Mouse (Mus musculus) adrenal gland, adult 2 months (tissue): ENCODE results near the gene Tnfrsf14. TPM values are rescaled to one million over a fixed set of nuclear protein-coding genes. Genes with fewer than 3 reads are reported as not detected.

ENCODE experiments used
- DNase-seq: peaks from one replicate; pipeline ENCODE4 v3.0.0; 2021
- long read RNA-seq: library from polyadenylated mRNA; stranded (forward); transcript quantifications from one replicate; pipeline ENCODE4 v2.0.0, GENCODE M21; 2021
- polyA plus RNA-seq: library from polyadenylated mRNA; depleted of rRNA; stranded (reverse); fragments of >200 nt; gene quantifications from 2 replicates; pipeline ENCODE4 v1.2.3, GENCODE M21; 2012; rRNA removed
- total RNA-seq, 2 experiments: library from RNA; stranded (reverse); gene quantifications; 2 replicates each; pipeline ENCODE4 v1.2.3; 2021

Tnfrsf14 gene
- 1 to 10 TPM; 6.1 to 8.4 TPM for total RNA-seq
- polyA plus RNA-seq: 14.9 and 27.2 TPM in 2 replicates
- long read RNA-seq: 0 reads

DNA sequence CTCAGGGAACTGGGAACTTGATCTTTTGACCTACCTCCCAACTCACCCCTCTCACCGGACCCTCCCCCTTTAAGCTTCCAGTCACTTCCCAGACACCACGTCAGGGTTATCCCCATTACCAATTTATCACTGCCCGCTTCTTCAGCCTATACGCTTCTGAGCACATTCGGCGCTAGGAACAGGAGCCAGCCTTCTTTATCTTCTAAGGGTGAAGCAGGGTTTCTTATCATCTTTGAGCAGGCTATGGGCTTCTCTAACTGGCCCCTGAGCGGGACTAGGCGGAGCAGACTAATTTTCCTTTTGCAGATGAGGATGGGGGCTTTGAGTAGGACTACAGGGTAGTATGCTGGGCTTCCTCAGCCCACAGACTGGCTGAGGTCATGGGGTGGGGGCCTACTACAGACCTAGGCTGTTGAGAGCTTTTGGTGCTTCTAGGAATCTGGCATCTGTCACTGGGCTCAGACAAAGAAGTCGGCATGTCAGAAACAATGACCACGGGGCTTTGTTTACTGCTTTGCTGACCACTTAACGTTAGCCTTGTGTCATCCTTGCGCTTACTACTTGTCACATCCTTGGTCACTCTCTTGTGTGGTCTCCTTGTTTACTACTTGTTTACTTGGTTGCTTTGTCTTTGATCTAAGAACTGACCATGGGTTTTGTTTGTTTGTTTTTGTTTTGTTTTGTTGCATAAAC, at the start of gene Tnfrsf14:
Gene Tnfrsf14, minus strand, starts transcription at position 169 of the 693 bp plus-strand sequence.
- no peak for DNase-seq

DNA sequence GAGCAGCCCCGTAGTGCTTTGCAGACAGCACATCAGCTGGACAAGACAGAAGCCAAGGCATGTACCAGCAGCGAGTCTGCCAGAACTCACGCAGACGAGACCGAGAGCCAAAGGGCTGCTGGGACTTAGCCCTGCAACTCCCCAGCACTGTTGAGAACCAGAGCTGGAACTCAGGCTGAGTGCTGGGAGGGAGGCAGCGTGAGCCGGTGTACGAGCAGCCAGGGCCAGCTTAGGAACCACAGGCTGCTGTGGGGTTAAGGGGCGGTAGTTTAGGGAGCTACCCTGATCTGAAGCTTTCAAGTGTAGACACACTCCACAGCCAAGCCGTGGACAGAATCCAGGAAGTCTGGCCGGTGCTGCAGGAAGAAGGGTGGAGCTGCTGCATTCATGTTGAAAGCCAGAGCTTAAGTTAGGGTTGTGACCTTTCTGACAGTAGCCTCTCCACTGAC, 45.8 kb upstream of the Tnfrsf14 start:
- peak; percentile 38 for DNase-seq

DNA sequence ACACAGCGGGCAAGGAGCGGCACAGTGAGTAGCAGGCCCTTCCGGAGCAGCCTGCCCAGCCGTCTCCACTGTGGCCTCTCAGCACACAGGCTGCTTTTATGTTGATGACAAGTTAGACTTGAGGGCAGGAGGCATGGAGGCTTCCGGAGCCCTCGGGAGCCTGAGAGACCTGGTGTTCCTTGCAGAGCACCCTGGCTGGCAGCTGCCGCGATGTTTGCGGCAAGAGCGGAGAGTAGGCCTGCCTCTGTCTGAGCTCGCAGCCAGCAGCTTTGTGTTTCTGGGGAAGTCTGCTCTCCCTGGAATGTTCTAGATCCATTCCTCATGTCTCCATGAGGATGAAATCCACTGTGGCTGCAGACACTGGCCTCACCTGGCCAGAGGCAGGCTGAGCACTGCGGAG, 44.2 kb upstream of the Tnfrsf14 start:
- no peak for DNase-seq

DNA sequence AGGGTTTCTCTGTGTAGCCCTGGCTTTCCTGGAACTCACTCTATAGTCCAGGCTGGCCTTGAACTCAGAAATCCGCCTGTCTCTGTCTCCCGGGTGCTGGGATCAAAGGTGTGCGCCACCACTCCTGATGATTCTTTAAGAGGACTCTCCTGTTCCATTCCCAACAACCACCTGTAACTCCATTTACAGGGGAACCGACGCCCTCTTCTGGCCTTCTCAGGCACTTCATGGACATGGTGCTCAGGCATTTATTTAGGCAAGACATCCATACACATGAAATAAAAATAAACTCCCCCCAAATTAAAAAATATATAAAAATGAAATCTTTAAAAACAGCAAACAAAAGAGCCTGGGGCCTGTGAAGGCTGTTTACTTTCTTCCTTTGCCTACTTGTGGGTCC, 38.8 kb upstream of the Tnfrsf14 start:
- DNase-seq: no peak

DNA sequence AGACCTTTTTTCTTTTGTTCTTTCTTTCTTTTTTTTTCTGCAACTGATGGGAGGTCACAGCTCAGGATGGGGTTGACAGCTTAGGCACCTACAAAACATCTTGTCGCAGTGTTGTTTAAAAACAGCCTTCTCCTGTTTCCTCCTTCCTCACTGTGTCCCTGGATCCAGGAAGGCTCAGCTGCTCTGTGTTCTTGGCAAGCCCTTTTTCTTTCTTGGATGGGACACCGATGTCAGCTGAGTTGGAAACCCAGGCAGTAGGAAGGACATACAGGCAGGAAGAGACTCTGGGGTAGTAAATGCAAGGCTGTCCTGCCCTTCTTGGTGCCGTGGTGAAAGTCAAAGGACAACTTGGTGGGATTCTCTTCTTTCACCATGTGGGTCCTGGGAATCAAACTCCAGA, 37.5 kb upstream of the Tnfrsf14 start:
- no peak for DNase-seq

DNA sequence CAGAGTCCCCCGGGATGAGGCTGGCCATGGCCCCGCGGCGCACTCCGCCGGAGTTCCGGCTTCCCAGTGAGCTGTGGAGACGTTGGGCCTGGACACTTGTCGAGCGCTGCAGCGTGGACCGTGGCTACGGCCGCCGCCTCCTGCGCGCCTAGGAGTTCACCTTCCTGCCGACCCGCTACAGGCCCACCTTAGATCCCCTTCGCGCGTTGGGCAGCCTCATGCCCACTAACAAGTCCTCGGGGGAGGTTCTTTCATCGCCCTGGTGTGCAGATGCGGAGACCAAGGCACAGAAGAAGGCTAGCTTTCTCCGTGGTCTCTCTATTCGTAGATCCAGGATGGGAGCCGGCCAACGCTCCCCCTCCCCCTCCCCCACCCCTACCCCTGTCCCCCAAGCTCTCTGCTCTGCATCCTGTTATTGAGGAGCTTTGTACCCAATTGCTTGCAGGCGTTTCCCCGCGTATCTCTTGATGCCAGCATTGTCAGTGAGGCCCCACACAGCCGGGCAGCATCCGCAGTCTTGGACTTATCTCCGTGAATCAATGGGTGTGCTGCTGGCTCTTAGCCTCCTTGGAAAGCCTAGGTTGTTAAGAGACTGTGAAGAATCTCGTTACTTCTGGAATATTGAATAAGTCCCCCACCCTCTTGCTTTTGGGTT, 36.3 kb upstream of the Tnfrsf14 start:
- DNase-seq: no peak

DNA sequence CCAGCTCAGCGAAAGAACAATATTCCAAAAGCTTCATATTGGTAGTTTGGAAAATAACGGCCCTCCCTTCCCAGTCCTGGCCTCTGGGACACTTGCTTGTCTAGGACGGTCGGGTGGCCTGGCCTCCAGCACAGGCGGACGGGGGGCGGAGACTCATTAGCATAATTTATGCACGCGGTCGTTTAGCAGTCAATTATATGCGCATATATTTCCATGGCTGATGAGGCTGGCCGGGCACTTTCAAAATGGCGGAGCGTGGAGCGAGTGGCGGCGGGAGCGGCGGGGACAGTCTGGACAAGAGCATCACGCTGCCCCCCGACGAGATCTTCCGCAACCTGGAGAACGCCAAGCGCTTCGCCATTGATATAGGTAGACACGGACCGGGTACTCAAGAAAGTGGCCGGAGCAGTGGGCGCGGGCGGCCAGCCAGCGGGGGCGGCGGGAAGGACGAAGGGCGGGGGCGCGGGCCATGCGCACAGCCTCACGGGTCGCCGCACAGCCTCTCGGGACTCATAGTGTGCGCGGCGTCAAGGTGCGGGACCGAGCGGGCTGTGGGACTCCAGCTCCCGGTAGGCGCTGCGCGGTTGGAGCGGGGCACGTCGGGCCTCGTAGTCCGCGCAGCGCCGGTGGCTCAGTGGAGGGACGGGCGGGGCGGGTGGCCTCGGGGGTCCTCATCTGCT, 35.7 kb upstream of the Tnfrsf14 start, which contains the start of gene Pank4:
Gene Pank4, plus strand, starts transcription at position 223 of the 680 bp plus-strand sequence.
- peak; percentile 94 for DNase-seq

DNA sequence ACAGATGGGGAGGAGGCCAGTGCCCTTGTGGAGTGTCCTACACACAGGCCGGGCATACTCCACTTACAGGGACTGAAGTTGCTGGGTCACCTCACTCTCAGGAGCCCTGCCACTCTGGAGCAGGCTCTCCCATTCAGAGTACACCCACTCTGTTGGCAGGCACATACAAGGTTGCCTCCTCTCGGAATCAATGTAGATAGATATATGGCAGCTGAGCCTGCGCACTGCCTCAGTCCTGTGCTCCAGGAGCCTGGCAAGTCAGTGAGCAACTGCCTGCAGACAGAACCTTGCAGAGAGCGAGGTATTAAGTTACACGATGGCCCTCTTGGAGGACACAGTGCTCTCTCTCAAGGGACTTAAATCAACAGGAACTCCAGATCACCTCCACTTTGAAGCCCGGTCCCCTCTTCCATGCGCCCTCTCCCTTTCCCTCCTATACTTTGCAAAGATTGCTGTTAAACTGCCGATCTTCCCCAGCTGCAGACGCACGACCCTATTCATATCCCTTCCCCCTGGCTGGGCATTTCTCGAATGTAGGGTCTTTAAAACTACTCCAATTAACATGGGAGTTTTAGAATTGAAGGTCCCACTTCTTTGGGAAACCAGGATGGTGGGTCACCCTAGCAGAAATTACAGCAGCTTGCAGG, 35.0 kb upstream of the Tnfrsf14 start:
- no peak for DNase-seq

DNA sequence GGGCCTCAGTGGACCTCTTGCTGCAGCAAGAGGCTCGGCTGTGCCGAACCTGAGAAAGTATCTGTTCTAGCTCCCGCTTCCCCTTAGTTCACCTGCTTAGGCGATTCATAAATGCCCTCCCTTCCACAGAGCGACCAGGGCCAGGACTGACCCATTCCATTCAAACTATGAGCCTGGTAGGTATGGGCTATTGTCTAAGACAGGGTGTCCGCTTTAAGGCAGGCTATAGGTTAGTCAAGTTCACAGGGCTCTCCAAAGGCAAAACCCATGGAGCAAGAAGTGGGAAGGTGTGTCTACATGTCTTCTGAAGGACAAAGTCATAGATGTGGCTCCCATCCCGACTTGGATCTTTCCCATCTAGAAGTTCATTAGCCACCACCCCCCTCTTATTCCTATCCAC, 34.3 kb upstream of the Tnfrsf14 start:
- no peak for DNase-seq

DNA sequence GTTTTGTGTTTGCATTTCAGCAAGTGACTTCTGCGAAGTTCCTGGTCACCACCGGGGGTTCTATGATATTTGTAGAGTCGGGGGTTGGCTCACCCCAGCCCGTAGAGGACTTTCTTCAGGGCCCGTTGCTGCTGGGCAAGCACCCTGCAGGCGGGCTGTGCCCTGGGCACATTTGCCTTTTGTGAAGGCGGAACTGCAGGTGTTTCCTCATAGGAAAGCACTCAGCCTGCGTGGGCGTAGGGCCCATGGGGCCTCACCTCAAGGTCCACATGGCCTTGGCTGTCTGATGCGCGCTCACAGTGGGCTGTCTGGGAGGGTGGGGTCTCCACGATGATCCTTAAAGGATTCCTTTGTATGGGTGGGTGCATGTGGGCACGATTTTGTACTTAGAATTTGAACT, 33.5 kb upstream of the Tnfrsf14 start:
- no peak for DNase-seq

DNA sequence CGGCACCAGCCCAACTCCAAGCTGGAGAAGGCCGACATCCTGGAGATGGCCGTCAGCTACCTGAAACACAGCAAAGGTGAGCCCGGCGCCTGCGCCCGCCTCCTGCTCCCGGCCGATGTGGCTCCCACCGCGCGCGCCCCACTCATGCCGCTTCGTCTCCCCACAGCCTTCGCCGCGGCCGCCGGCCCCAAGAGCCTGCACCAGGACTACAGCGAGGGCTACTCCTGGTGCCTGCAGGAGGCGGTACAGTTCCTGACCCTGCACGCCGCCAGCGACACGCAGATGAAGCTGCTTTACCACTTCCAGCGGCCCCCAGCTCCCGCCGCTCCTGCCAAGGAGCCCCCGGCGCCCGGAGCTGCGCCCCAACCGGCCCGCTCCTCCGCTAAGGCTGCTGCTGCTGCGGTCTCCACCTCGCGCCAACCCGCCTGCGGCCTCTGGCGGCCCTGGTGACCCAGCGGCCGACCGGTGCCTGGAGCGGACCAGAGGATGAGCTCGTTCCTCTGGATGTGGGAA, 32.9 kb upstream of the Tnfrsf14 start:
- DNase-seq: peak; percentile 61

DNA sequence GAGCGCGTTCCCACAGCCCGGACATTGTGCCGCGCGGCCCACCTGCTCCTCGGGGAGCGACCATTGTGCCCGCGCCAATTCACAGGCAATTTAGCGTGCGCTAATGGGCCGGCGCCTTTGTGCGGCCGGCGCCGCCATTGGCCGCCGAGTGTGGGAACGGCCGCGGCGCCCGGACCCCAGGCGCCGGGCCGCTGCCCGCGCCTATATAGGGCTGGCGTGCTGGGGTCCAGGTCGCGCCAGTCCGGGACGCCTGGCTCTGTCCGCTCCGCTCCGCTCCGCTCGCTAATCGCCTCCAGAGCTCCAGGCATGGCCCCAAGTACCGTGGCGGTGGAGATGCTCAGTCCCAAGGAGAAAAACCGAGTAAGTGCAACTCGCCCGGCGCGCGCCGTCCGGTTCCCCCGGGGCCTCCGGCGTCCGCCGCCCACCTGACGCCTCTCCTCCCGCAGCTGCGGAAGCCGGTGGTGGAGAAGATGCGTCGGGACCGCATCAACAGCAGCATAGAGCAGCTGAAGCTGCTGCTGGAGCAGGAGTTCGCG, 32.4 kb upstream of the Tnfrsf14 start, which contains the start of gene Hes5:
Gene Hes5, plus strand, starts transcription at position 234 of the 536 bp plus-strand sequence.
- DNase-seq: no peak

DNA sequence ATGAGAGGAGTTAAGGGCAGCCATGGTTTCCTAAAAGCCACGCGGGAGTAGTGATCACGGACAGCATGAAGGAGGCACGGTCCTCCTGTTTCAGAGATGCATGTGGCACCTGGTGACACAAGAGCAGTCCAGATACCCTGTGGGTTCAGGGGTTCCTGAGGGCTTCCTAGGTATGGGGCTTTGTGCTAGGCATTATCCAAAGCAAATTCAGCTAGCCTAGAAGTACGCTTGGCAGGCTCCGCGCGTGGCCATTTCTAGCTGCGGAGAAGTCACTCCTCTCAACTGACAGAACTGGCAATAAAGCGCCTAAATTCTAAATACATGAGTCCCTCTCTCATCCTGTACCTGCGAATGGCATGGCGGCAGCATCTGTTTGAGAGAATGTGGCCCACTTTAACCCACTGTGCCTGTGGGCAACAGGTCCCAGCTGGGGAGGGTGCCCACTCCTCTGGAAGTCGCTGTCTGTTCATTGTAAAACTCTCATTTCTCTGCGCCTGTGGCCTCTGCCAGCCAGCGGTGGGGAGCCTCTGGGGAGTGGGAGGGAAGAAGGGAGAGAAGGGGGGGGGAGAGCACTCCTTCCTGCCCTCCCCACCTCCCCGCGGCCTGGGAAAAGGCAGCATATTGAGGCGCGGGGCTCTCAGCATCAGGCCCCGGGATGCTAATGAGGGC, 31.8 kb upstream of the Tnfrsf14 start:
- DNase-seq: no peak

DNA sequence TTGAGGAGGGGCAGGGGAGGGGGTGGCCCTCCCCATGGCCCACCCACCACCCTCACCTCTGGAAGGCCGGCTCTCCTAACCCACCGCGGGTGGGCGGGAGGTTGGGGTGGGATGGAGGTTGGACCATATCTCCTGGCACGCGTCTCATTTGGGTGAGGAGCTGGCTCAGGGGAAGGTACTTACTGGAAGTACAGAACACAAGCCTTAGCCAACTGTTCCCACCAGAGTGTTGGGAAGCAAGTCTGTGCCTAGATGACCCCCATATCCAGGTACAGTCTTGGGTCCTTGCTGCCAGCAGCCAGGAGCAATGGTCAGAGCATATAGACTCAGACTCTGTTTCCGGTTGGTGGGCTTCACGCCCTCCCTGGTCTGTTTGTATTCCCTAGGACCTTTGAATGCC, 30.3 kb upstream of the Tnfrsf14 start:
- no peak for DNase-seq

DNA sequence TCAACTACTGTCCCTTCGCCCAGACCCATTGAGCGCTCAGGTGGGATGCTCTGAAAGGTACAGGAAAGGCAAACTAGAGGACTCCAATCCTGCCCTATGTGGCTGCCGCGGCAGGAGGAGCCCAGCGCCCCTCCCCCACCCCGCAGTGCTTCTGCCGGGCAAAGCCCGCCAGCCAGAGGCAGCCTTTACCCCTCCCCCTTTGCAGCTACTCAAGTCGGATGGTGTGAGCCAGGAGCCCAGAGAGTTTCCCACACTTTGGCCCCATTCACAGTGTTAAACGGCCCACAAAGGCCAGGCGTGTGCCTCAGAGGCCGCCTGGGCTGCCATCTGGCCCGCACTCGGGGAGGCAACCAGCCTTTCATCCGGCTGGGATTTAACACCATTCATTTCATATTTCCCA, 29.8 kb upstream of the Tnfrsf14 start:
- no peak for DNase-seq

DNA sequence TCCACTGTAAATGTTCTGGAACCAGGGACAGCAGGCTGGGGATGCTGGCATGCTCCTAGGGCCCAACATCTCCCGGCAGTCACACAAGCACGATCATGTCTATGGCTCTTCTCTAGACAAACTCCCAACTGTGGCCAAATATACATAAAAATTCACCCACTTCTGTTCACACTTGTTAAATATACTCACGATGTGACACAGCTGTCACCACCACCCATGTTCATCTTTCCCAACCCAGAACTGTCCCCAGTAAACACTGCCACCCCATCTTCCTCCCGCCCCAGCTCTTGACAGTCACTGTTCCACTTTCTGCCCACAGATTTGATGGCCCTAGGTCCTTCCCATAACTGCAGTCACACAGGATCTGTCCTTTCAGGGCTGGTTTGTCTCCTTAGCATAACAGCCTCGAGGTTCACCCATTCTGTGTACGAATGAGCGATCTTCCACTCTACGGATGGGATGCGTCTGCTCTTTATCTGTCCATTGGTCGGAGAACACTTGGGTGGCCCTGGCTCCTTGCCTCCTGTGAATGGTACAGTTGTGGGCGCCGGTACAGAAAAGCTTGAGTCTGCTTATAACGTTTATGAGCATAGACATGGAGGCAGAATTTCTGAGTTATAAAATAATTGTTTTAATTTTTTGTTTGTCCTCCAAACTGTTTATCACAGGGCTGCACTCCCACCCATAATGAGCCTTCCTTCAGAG, 29.1 kb upstream of the Tnfrsf14 start:
- no peak for DNase-seq

DNA sequence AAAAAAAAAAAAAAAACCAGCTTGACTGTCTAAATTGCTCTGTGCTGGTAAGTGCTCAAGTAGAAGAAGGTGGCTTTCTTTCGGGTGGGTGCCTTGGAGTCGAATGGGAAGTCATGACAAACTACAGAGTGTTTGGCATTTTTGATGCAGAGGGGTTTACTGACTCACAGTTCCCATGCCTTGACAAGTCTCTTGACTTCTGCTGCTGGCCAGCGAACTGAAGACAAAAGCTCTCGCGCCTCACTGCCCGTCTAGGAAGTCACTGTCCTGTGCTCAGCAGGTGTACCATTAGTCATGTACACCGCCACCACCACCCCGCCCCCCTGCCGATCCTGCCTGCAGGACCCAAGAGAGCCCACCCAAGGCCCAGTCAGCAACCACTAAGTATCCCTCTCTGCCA, 28.2 kb upstream of the Tnfrsf14 start:
- DNase-seq: no peak

DNA sequence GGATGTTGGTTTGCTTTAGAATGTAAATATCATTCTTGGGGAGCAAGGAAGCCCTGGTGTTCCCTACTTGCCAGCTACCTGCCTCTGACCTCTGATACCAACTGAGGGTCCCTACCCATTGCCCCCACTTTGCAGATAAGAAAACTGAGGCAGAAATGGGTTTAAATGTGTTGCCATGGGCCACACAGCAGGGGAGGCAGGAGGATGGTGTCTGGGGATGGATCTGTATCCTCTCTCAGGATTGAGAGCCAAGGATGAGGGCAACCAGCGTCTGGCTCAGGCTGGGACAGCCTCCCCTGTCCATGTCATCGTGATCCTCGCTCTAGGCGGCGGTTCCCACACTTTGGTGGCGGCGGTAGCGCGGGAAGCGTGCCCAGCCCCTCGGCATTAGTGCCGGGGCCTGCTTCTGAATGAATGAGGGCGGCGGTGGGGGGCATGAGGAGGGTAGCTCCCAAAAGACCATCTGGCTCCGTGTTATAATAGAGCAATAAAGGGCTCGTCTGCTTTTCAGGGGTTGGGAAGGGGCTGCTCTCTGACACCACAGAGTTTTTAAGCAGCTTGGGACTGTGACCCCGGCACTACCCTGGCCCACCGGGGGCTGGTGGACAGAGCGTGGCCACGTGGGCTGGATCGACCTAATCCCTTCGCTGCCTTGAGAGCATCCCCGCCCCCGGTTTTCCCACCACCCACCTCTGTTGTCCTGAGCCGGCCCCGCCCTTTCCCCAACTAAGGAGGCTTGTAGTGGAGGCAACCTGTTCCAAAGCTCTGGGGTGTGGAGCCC, 24.3 kb upstream of the Tnfrsf14 start:
- DNase-seq: no peak

DNA sequence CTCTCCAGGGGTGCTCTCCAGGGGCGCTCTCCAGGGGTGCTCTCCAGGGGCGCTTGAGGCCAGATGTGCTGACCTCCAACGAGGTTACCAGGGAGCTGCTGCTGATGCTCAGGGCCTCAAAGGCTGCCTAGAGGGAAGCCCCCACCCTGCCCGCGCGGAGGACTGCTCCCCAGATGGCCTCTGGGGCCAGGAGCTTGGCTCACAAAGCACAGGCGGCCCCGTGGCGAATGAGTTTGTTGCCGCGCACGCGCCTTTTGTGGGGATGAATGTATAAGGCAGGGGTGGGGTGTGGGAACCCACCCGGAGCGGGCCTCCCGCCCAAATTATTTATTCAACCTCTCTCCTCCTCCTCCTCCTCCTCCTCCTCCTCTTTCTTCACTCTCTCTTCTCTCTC, 21.2 kb upstream of the Tnfrsf14 start:
- DNase-seq: no peak
